Mouse (Mus musculus) heart, embryonic 15.5 days (tissue): ENCODE data around the gene Hoxb7. TPM values are rescaled to one million over a fixed set of nuclear protein-coding genes. Genes with fewer than 3 reads are reported as not detected.

Experiments
- ATAC-seq: fragments of 200-750 bp; cut with Nextera tagmentation; replicated peaks from 2 replicates; pipeline ENCODE4 v1.8.0; 2017; ENCODE audit warnings: low read depth, moderate TSS enrichment; ENCODE audit not compliant: insufficient number of reproducible peaks, insufficient read depth, low FRiP score
- H3K27ac ChIP-seq: fragments of 300-500 bp; sonication (generic); 2 replicates; pipeline ENCODE4 v1.5.1; 2015; ENCODE audit warnings: mild to moderate bottlenecking, inconsistent platforms
- H3K27me3 ChIP-seq: fragments of 300-500 bp; sonication (generic); 2 replicates; pipeline ENCODE4 v1.6.1; 2015; ENCODE audit warnings: inconsistent platforms
- H3K36me3 ChIP-seq: fragments of 300-500 bp; sonication (generic); 2 replicates; pipeline ENCODE4 v1.6.1; 2015; ENCODE audit warnings: mild to moderate bottlenecking, inconsistent platforms
- H3K4me1 ChIP-seq: fragments of 300-500 bp; sonication (generic); replicated peaks from 2 replicates; pipeline ENCODE4 v1.6.1; 2015; ENCODE audit warnings: inconsistent platforms
- H3K4me2 ChIP-seq: fragments of 300-500 bp; sonication (generic); 2 replicates; pipeline ENCODE4 v1.6.1; 2015; ENCODE audit warnings: inconsistent platforms, mild to moderate bottlenecking, moderate library complexity
- H3K4me3 ChIP-seq: fragments of 300-500 bp; sonication (generic); 2 replicates; pipeline ENCODE4 v1.5.1; 2015; ENCODE audit warnings: mild to moderate bottlenecking, inconsistent platforms
- H3K9ac ChIP-seq: fragments of 300-500 bp; sonication (generic); 2 replicates; pipeline ENCODE4 v1.6.1; 2015; ENCODE audit warnings: mild to moderate bottlenecking, inconsistent platforms
- H3K9me3 ChIP-seq: fragments of 300-500 bp; sonication (generic); replicated peaks from 2 replicates; pipeline ENCODE4 v1.6.1; 2016; ENCODE audit warnings: inconsistent platforms
- WGBS: fragments of 180-500 bp; shearing (Covaris S2); methylation state at CpG from one replicate; pipeline ENCODE4 v1.1.7; 2015; ENCODE audit warnings: mixed read lengths; 5-methylcytosine and 5-hydroxymethylcytosine counted together
- polyA plus RNA-seq: library from polyadenylated mRNA; unstranded; fragments of >200 nt; fragmentation: Nextera tagmentation; extraction: Ambion mirVana; gene quantifications from 2 replicates; pipeline ENCODE4 v1.2.1, GENCODE M21; 2015

Hoxb7 gene
- polyA plus RNA-seq, 1 experiment from 2014 or later, result 0.25 TPM

DNA sequence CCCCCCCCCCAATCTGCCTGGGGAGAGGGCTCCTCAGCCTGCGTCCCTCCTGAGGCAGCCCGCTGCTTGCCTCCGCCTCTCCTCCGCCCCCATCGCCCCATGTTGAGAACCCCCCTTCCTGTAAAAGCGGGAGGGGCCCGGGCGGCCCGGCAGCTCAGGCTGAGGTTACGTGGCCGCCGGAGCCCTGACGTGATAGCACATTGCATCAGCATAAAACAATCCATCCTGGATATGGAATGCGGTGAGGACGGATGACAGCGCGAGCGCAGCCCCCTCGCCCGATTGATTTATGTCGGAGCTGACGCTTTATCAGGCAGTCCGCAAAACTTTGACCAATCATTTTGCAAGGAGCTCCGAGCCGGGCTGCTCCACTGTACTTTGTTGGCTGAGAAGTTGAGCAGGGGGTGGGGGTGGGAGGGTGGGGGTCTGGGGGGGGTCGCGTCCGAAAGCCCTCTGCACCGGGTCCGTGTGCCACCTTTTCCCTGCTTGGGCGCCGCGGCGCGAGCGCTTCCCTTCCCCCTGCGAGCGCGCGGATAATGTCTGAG is 15.4 kb upstream of the Hoxb7 start, which contains the start of gene Hoxb9:
Gene Hoxb9, plus strand, starts transcription at position 462 of the 545 bp plus-strand sequence.
- Histone ChIP-seq H3K4me2 (peak within 1 kb of the TSS; percentile 49), H3K36me3 (no peaks in the 10 kb centered on the region), H3K27ac (no peak within 1 kb of the TSS), H3K9ac (no peak within 1 kb of the TSS), H3K4me1 (peaks cover 22% of the 10 kb centered on the region), H3K9me3 (no peaks in the 10 kb centered on the region), H3K27me3 (peaks cover 99% of the 10 kb centered on the region), H3K4me3 (peak within 1 kb of the TSS; percentile 37)
- no peak for ATAC-seq
- WGBS, result 1% methylated on average over 37 of the region's 40 CpGs

DNA sequence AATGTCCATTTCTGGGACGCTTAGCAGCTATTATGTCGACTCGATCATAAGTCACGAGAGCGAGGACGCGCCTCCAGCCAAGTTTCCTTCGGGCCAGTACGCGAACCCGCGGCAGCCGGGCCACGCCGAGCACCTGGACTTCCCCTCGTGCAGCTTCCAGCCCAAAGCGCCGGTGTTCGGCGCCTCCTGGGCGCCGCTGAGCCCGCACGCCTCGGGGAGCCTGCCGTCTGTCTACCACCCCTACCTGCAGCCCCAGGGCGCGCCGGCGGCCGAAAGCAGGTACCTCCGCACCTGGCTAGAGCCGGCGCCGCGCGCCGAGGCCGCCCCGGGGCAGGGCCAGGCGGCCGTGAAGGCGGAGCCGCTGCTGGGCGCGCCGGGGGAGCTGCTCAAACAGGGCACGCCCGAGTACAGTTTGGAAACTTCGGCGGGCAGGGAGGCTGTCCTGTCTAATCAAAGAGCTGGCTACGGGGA is 14.8 kb upstream of the Hoxb7 start:
- no peaks in the 10 kb centered on the region for H3K36me3 ChIP-seq
- peak overlapping the region; percentile 49 for H3K4me2 ChIP-seq
- peak overlapping the region; percentile 37 for H3K4me3 ChIP-seq
- H3K9ac ChIP-seq, result no peak overlapping the region
- peaks cover 99% of the 10 kb centered on the region for H3K27me3 ChIP-seq
- peaks cover 22% of the 10 kb centered on the region for H3K4me1 ChIP-seq
- no peak overlapping the region for H3K27ac ChIP-seq
- H3K9me3 ChIP-seq, result no peaks in the 10 kb centered on the region
- ATAC-seq, result no peak
- under 1% methylated on average over 52 of the region's 52 CpGs for WGBS

GRCm38 (mm10) chr11:96272024-96272921 is 14.2 kb upstream of the Hoxb7 start:
- WGBS, result under 1% methylated on average over 53 of the region's 58 CpGs
- Histone ChIP-seq H3K27ac (no peak overlapping the region), H3K4me3 (peak overlapping the region; percentile 37), H3K4me2 (peak overlapping the region; percentile 49), H3K9ac (no peak overlapping the region), H3K27me3 (peaks cover 99% of the 10 kb centered on the region), H3K9me3 (no peaks in the 10 kb centered on the region), H3K4me1 (peaks cover 22% of the 10 kb centered on the region), H3K36me3 (no peaks in the 10 kb centered on the region)
- ATAC-seq, result no peak; the same call in 1 of the 2 replicates

- peaks cover 22% of the 10 kb centered on the region for H3K4me1 ChIP-seq
- H3K27ac ChIP-seq, result no peak overlapping the region
- no peaks in the 10 kb centered on the region for H3K36me3 ChIP-seq
- H3K9me3 ChIP-seq, result no peaks in the 10 kb centered on the region
- H3K27me3 ChIP-seq, result peaks cover 100% of the 10 kb centered on the region
- no peak overlapping the region for H3K4me3 ChIP-seq
- no peak overlapping the region for H3K9ac ChIP-seq
- 7% methylated on average over 10 of the region's 10 CpGs for WGBS
- H3K4me2 ChIP-seq, result no peak overlapping the region
- no peak for ATAC-seq
Measured at GRCm38 (mm10) chr11:96274428-96274827, 12.0 kb upstream of the Hoxb7 start.

- no peak overlapping the region for H3K9ac ChIP-seq
- H3K27ac ChIP-seq, result no peak overlapping the region
- ATAC-seq, result no peak
- no peaks in the 10 kb centered on the region for H3K36me3 ChIP-seq
- WGBS, result 14% methylated on average over 4 of the region's 4 CpGs
- peaks cover 99% of the 10 kb centered on the region for H3K27me3 ChIP-seq
- H3K4me1 ChIP-seq, result peaks cover 17% of the 10 kb centered on the region
- no peak overlapping the region for H3K4me2 ChIP-seq
- no peak overlapping the region for H3K4me3 ChIP-seq
- no peaks in the 10 kb centered on the region for H3K9me3 ChIP-seq
Measured at GRCm38 (mm10) chr11:96275896-96276295, 10.5 kb upstream of the Hoxb7 start.

GRCm38 (mm10) chr11:96277151-96278044 is 9.0 kb upstream of the Hoxb7 start:
- peaks cover 99% of the 10 kb centered on the region for H3K27me3 ChIP-seq
- H3K27ac ChIP-seq, result no peak overlapping the region
- H3K4me1 ChIP-seq, result peaks cover 2% of the 10 kb centered on the region
- H3K36me3 ChIP-seq, result no peaks in the 10 kb centered on the region
- no peak overlapping the region for H3K9ac ChIP-seq
- 2% methylated on average over 35 of the region's 35 CpGs for WGBS
- ATAC-seq, result no peak
- no peak overlapping the region for H3K4me3 ChIP-seq
- no peaks in the 10 kb centered on the region for H3K9me3 ChIP-seq
- H3K4me2 ChIP-seq, result no peak overlapping the region

GRCm38 (mm10) chr11:96278324-96278723 is 8.1 kb upstream of the Hoxb7 start:
- Histone ChIP-seq H3K27ac (no peak overlapping the region), H3K27me3 (peaks cover 99% of the 10 kb centered on the region), H3K36me3 (no peaks in the 10 kb centered on the region), H3K4me3 (no peak overlapping the region), H3K9ac (no peak overlapping the region), H3K4me2 (no peak overlapping the region), H3K9me3 (no peaks in the 10 kb centered on the region), H3K4me1 (peaks cover 6% of the 10 kb centered on the region)
- 17% methylated on average over 14 of the region's 14 CpGs for WGBS
- no peak for ATAC-seq

DNA sequence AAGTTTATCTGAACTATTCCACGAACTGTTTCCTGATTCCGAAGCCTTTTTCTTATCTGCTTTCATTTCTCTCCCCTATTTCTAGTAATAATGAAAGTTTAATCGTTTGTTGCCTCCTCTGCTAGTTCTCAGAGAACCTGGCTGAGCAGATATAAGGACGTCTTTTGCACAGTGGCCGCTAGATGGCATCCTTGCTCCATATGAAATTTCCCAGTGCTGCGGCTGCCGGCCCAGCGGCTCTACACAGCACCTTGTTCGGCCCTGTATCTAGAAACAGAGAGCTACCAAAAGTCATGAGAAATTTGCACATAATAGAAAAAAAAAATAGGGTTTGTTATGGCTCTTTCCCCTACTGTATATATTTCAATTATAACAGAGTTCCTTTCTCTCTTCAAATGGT is 7.7 kb upstream of the Hoxb7 start:
- Histone ChIP-seq H3K4me3 (no peak overlapping the region), H3K27ac (no peak overlapping the region), H3K4me2 (no peak overlapping the region), H3K4me1 (peaks cover 8% of the 10 kb centered on the region), H3K27me3 (peaks cover 99% of the 10 kb centered on the region), H3K9me3 (no peaks in the 10 kb centered on the region), H3K36me3 (no peaks in the 10 kb centered on the region), H3K9ac (no peak overlapping the region)
- ATAC-seq, result peak; percentile 62; the same call in 1 of the 2 replicates
- WGBS, result under 1% methylated on average over 9 of the region's 9 CpGs

DNA sequence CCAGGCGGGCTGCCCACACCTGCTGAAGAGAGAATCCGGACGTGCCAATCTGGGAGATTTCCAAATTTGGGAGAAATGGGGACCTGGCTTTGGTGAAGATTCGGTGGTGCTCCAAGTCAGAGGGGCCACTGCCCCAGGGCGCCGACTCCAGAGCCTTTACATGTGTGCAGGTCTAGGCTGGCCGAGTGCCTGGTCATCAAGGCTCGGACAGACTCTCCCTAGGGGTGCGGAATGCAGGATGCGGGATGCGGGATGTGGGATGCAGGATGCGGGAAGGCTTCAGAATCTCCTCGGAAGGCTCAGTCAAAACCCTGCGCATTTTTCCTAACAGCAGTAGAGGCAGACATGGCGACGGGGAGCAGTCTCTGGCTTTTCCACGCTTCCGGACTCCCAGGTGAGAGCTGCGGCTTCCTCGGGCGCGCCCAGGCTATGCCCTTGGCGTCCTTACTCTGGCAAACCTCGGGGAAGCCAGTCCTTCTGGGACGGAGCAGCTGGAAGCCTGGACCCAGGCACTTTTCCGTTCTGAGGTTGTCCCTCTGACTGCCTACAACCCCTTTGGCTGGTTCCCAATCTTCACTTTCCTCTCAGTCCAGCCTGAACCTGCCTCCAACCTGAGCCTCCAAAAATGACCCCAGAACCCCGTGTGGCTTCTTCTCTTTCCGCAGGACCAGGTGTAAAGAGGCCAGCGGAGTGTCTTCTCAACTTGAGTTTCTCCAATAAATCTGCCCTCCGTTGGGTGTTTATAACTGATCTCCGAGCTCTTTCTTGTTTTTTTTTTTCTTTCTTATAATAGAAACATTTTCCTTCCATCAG is 6.8 kb upstream of the Hoxb7 start:
- no peak for ATAC-seq
- WGBS, result 3% methylated on average over 31 of the region's 31 CpGs
- peaks cover 99% of the 10 kb centered on the region for H3K27me3 ChIP-seq
- H3K4me1 ChIP-seq, result peaks cover 17% of the 10 kb centered on the region
- no peak overlapping the region for H3K4me2 ChIP-seq
- no peaks in the 10 kb centered on the region for H3K36me3 ChIP-seq
- H3K9me3 ChIP-seq, result no peaks in the 10 kb centered on the region
- H3K27ac ChIP-seq, result no peak overlapping the region
- no peak overlapping the region for H3K9ac ChIP-seq
- no peak overlapping the region for H3K4me3 ChIP-seq
